Mouse (Mus musculus) G1E (cell line): ENCODE results near the gene Mtif3.

Experiments used
- CTCF ChIP-seq: IDR thresholded peaks from 2 replicates; pipeline ENCODE4 v1.5.1; 2012; ENCODE audit warnings: low read depth, low read length, inconsistent platforms, mixed read lengths
- GATA1 ChIP-seq: IDR thresholded peaks from 2 replicates; pipeline ENCODE4 v1.6.1; 2012; ENCODE audit warnings: borderline replicate concordance, low read length, inconsistent platforms, mixed read lengths
- GATA2 ChIP-seq: IDR thresholded peaks from 2 replicates; pipeline ENCODE4 v1.6.1; 2012; ENCODE audit warnings: low read depth, low read length, inconsistent platforms, borderline replicate concordance
- POLR2AphosphoS5 ChIP-seq: IDR thresholded peaks from 2 replicates; pipeline ENCODE4 v1.6.1; 2012; ENCODE audit warnings: low read depth, low read length, inconsistent platforms; ENCODE audit not compliant: insufficient replicate concordance

- TF ChIP-seq GATA1 (no peak), GATA2 (no peak), CTCF (no peak), POLR2AphosphoS5 (no peak)
Measured at GRCm38 (mm10) chr5:146971776-146972561, 8.4 kb upstream of the Mtif3 start.
